10 mouse cellular contexts compared by ENCODE assay signal in the genomic region with DNA sequence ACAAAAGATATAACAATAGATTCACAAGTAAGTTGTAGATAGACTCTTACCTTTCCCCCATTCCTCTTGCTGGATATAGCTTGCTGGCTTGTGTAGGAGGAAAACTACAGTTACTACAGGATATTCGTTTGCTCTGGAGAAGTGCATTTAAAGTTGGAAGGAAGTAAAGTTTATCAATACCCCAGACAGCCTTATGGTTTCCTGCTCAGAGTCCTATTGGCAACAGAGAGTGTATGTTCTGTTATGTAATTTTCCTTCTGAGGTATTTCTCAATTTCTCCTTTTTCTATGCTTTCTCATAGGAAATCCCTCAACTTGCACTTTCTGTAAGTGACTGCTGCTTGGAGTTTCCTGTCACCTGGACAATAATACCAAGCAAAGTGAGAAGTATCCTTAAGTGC. TPM values are rescaled to one million over a fixed set of nuclear protein-coding genes. Genes with fewer than 3 reads are reported as not detected.
"Had no signal": no experiment of that assay in that cellular context is flagged by ENCODE, and none has a peak within 500 bp of the region (broad histone marks: within the 10 kb centered on the region; RNA-seq: fewer than 3 reads in every experiment).

No protein-coding gene starts in this region.

RNA-seq across cellular contexts. Expression of a gene that starts 37.5 kb away (rescaled TPM):
- total RNA-seq: left cerebral cortex, adult 8-10 months; left cerebral cortex, postnatal 10 days; left cerebral cortex, postnatal 14 days; left cerebral cortex, postnatal 25 days; left cerebral cortex, postnatal 36 days; left cerebral cortex, postnatal 4 days; liver, adult 2 months; megakaryocyte-erythroid progenitor cell, adult 5-6 weeks; midbrain, postnatal 0 days; monocyte, adult 5-6 weeks had no signal

RNA-seq across cellular contexts. Expression of a gene that starts 39.2 kb away (rescaled TPM):
- total RNA-seq: left cerebral cortex, adult 8-10 months; left cerebral cortex, postnatal 10 days; left cerebral cortex, postnatal 14 days; left cerebral cortex, postnatal 25 days; left cerebral cortex, postnatal 36 days; left cerebral cortex, postnatal 4 days; liver, adult 2 months; midbrain, postnatal 0 days; monocyte, adult 5-6 weeks had no signal
